ENCODE assay signal across 8 mouse cellular contexts in the genomic region with DNA sequence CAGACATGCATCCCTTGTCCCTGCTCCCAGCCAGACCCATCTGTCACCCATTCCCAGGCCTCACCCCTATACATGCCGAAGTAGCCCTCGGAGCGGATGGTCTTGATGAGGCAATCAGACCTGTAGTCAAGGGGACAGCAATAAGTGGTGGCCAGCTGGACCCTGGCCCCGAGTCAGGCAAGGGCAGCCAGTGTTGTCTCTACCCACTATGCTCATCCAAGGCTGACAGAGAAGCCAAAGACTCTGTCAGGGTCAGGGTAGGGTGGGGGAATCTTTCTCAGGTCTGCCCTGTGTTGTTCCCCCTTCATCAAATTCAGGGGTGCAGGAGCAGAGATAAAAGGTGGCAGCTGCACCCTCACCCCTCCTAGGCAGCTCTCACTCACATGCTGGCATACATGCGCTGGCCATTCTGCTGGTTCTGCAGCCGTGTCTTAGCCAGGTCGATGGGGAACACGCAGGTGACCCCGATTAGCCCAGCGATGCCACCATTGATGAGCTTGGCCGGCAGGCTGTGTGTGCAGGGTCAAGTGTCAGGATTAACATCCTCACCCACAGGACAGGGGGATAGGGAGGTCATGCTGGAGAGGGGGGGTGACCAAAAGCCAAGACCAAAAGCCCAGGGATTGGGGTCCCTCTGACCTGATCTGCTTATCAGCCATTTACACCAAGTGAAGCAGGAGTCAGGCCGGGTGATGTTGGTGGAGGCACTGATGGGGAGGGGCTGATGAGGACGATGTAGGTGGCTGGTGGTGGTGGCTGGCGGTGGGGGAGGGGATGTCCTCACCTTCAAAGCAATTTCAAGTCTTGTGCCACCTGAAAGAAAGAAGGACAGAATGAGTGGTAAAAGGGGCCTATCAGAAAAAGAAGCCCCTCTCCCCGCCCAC. TPM values are rescaled to one million over a fixed set of nuclear protein-coding genes. Genes with fewer than 3 reads are reported as not detected.
DNase-seq lines count a peak whose midpoint lies in the region; ATAC-seq and TF ChIP-seq lines count a peak whose summit lies in the region.

No protein-coding gene starts in this region.

- no peak for TF ChIP-seq EP300 in liver, embryonic 14.5 days (IDR thresholded peaks at IDR 0.05; ENCODE audit: low read depth)

- no peak for DNase-seq in heart, adult 18-20 months
- DNase-seq in G1E (ENCODE audit: low spot score) = no peak
- DNase-seq in liver, embryonic 14.5 days (ENCODE audit: low read depth in 3 of 3, low spot score in 3 of 3) = no peak
- no peak for DNase-seq in retina, postnatal 1 day
- DNase-seq in kidney, adult 8-10 months = no peak

- WGBS in heart, embryonic 11.5 days (ENCODE audit: insufficient replicate concordance) = 78% methylated on average over 15 of the region's 15 CpGs
- 76% methylated on average over 15 of the region's 15 CpGs for WGBS in forebrain, embryonic 13.5 days
- WGBS in liver, embryonic 14.5 days (ENCODE audit: insufficient replicate concordance) = 79% methylated on average over 15 of the region's 15 CpGs

- H3K4me2 ChIP-seq in heart, embryonic 11.5 days = peak overlapping the region; percentile 80
- H3K4me2 ChIP-seq in forebrain, embryonic 13.5 days = peak overlapping the region; percentile 94
- peak overlapping the region; percentile 86 for H3K4me2 ChIP-seq in liver, embryonic 14.5 days (ENCODE audit: low read depth)

- H3K27ac ChIP-seq in heart, embryonic 11.5 days (ENCODE audit: low read depth, low read length) = no peak overlapping the region
- H3K27ac ChIP-seq in forebrain, embryonic 13.5 days = peak overlapping the region; percentile 87
- no peak overlapping the region for H3K27ac ChIP-seq in liver, embryonic 14.5 days

- no peak for ATAC-seq in heart, embryonic 11.5 days (replicated peaks; ENCODE audit: insufficient number of reproducible peaks, low FRiP score, low TSS enrichment)
- ATAC-seq in G1E (ENCODE audit: extremely low read depth, insufficient number of reproducible peaks, low FRiP score, poor library complexity, severe bottlenecking) = no peak
- ATAC-seq in forebrain, embryonic 13.5 days = no peak
- ATAC-seq in liver, embryonic 14.5 days (ENCODE audit: insufficient read depth) = no peak
- ATAC-seq in monocyte, adult 5-6 weeks (replicated peaks; ENCODE audit: insufficient number of reproducible peaks, low FRiP score, low TSS enrichment, poor library complexity, severe bottlenecking) = no peak

- TF ChIP-seq CTCF in G1E (IDR thresholded peaks at IDR 0.05; ENCODE audit: low read depth, low read length) = no peak
- TF ChIP-seq CTCF in liver, embryonic 14.5 days (IDR thresholded peaks at IDR 0.05; ENCODE audit: low read depth) = no peak

- peak overlapping the region; percentile 65 for H3K9ac ChIP-seq in heart, embryonic 11.5 days (ENCODE audit: low read depth, low read length)
- peak overlapping the region; percentile 82 for H3K9ac ChIP-seq in forebrain, embryonic 13.5 days
- no peak overlapping the region for H3K9ac ChIP-seq in liver, embryonic 14.5 days (replicated peaks)

- 0 out of 2 replicates have a peak, but pooled peaks cover 8% of the 10 kb centered on the region for H3K36me3 ChIP-seq in heart, embryonic 11.5 days (ENCODE audit: control insufficient read depth, insufficient read depth, low read length)
- H3K36me3 ChIP-seq in G1E (replicated peaks) = peaks cover 77% of the 10 kb centered on the region
- peaks cover 45% of the 10 kb centered on the region for H3K36me3 ChIP-seq in forebrain, embryonic 13.5 days (ENCODE audit: poor library complexity, severe bottlenecking)
- H3K36me3 ChIP-seq in liver, embryonic 14.5 days (replicated peaks; ENCODE audit: control insufficient read depth, insufficient read depth, low read depth) = peaks cover 8% of the 10 kb centered on the region

- peak overlapping the region; percentile 46 for H3K4me3 ChIP-seq in heart, embryonic 11.5 days (ENCODE audit: low read depth, low read length)
- H3K4me3 ChIP-seq in G1E (ENCODE audit: low read depth, low read length) = peak overlapping the region; percentile 70; the same call in 1 of the 2 replicates
- H3K4me3 ChIP-seq in forebrain, embryonic 13.5 days = peak overlapping the region; percentile 61
- peak overlapping the region in 1 of 2 experiments; percentile 39; a peak in 1 of 4 replicates for H3K4me3 ChIP-seq in liver, embryonic 14.5 days (ENCODE audit: insufficient read depth in 1 of 2, low read depth in 2 of 2, low read length in 2 of 2)

- H3K4me1 ChIP-seq in heart, embryonic 11.5 days (ENCODE audit: control insufficient read depth, insufficient read depth, low read length) = peaks cover 37% of the 10 kb centered on the region
- H3K4me1 ChIP-seq in G1E (ENCODE audit: insufficient read depth, low read depth, low read length) = peaks cover 83% of the 10 kb centered on the region
- H3K4me1 ChIP-seq in forebrain, embryonic 13.5 days = peaks cover 68% of the 10 kb centered on the region
- peaks cover 8 to 24% of the 10 kb centered on the region in 2 experiments for H3K4me1 ChIP-seq in liver, embryonic 14.5 days (replicated peaks; ENCODE audit: control insufficient read depth in 2 of 2, insufficient read depth in 2 of 2, low read length in 1 of 2)

- H3K27me3 ChIP-seq in heart, embryonic 11.5 days (ENCODE audit: control insufficient read depth, insufficient read depth, low read length) = no peaks in the 10 kb centered on the region
- H3K27me3 ChIP-seq in G1E (ENCODE audit: insufficient read depth, low read length) = peaks cover under 1% of the 10 kb centered on the region; the same call in 1 of the 2 replicates
- no peaks in the 10 kb centered on the region for H3K27me3 ChIP-seq in forebrain, embryonic 13.5 days
- no peaks in the 10 kb centered on the region for H3K27me3 ChIP-seq in liver, embryonic 14.5 days (ENCODE audit: control insufficient read depth, insufficient read depth, low read length)

- H3K9me3 ChIP-seq in heart, embryonic 11.5 days (replicated peaks; ENCODE audit: control insufficient read depth, low read length) = no peaks in the 10 kb centered on the region
- no peaks in the 10 kb centered on the region for H3K9me3 ChIP-seq in G1E (replicated peaks)
- H3K9me3 ChIP-seq in forebrain, embryonic 13.5 days (replicated peaks) = no peaks in the 10 kb centered on the region
- no peaks in the 10 kb centered on the region for H3K9me3 ChIP-seq in liver, embryonic 14.5 days (ENCODE audit: control insufficient read depth, low read length)

RNA-seq across cellular contexts. Expression of a gene that starts 3.9 kb away (rescaled TPM):
- polyA plus RNA-seq in heart, embryonic 11.5 days (2014; fragmentation: Nextera tagmentation; extraction: Ambion mirVana) = 19.4 and 19.7 TPM in 2 replicates
- total RNA-seq in heart, adult 18-20 months (2021) = 10 to 100 TPM; 45.6 to 59.1 TPM
- total RNA-seq in G1E (2014; fragmentation: Nextera tagmentation) (16.3 and 20.8 TPM in 2 replicates), G1E (2017) (3.7 and 3.8 TPM in 2 replicates)
- polyA plus RNA-seq in G1E (2012) = 51.8 and 54.9 TPM in 2 replicates
- polyA plus RNA-seq in forebrain, embryonic 13.5 days (2015; fragmentation: Nextera tagmentation; extraction: Ambion mirVana) = 58.2 and 65.1 TPM in 2 replicates
- polyA plus RNA-seq in liver, embryonic 14.5 days (2012; rRNA removed) = 19.6 and 23.8 TPM in 2 replicates
- polyA plus RNA-seq in liver, embryonic 14.5 days (2014; fragmentation: Nextera tagmentation; extraction: Ambion mirVana) = 11.0 and 13.5 TPM in 2 replicates
- 6.2 to 14.8 TPM (median 7.4 TPM) in 3 replicates for total RNA-seq in monocyte, adult 5-6 weeks (2017)

RNA-seq across cellular contexts. Expression of a gene that starts 4.5 kb away (rescaled TPM):
- polyA plus RNA-seq in heart, embryonic 11.5 days (2014; fragmentation: Nextera tagmentation; extraction: Ambion mirVana) = 7.4 and 9.3 TPM in 2 replicates
- total RNA-seq in heart, adult 18-20 months (2021) = 1 to 10 TPM in 1 of 2 experiments, under 1 TPM in 1; 0.80 to 1.3 TPM
- total RNA-seq in G1E (2014; fragmentation: Nextera tagmentation) (not detected in 2 replicates), G1E (2017) (not detected in 2 replicates)
- not detected in 2 replicates for polyA plus RNA-seq in G1E (2012)
- 27.3 and 27.5 TPM in 2 replicates for polyA plus RNA-seq in forebrain, embryonic 13.5 days (2015; fragmentation: Nextera tagmentation; extraction: Ambion mirVana)
- polyA plus RNA-seq in liver, embryonic 14.5 days (2012; rRNA removed) = 0.09 TPM in 1 of 2 replicates, not detected in the other
- not detected in 2 replicates for polyA plus RNA-seq in liver, embryonic 14.5 days (2014; fragmentation: Nextera tagmentation; extraction: Ambion mirVana)
- total RNA-seq in monocyte, adult 5-6 weeks (2017) = not detected in 3 replicates

RNA-seq across cellular contexts. Expression of a gene that starts 10.1 kb away (rescaled TPM):
- polyA plus RNA-seq in heart, embryonic 11.5 days (2014; fragmentation: Nextera tagmentation; extraction: Ambion mirVana) = 9.5 and 9.6 TPM in 2 replicates
- total RNA-seq in heart, adult 18-20 months (2021) = under 1 TPM; 0.21 to 0.42 TPM
- total RNA-seq in G1E (2014; fragmentation: Nextera tagmentation) = 22.9 and 29.6 TPM in 2 replicates
- 8.8 and 8.9 TPM in 2 replicates for total RNA-seq in G1E (2017)
- 40.1 and 59.6 TPM in 2 replicates for polyA plus RNA-seq in G1E (2012)
- polyA plus RNA-seq in forebrain, embryonic 13.5 days (2015; fragmentation: Nextera tagmentation; extraction: Ambion mirVana) = 10.9 and 13.4 TPM in 2 replicates
- 15.5 and 18.7 TPM in 2 replicates for polyA plus RNA-seq in liver, embryonic 14.5 days (2012; rRNA removed)
- 6.1 and 9.4 TPM in 2 replicates for polyA plus RNA-seq in liver, embryonic 14.5 days (2014; fragmentation: Nextera tagmentation; extraction: Ambion mirVana)
- total RNA-seq in monocyte, adult 5-6 weeks (2017) = 4.5 to 5.9 TPM (median 4.8 TPM) in 3 replicates

RNA-seq across cellular contexts. Expression of a gene that starts 13.4 kb away (rescaled TPM):
- polyA plus RNA-seq in heart, embryonic 11.5 days (2014; fragmentation: Nextera tagmentation; extraction: Ambion mirVana) = 873 and 1,016 TPM in 2 replicates
- total RNA-seq in heart, adult 18-20 months (2021) = 1,000 to 10,000 TPM in 1 of 2 experiments, 100 to 1,000 TPM in 1; 998 to 1,000 TPM
- total RNA-seq in G1E (2014; fragmentation: Nextera tagmentation) (939 and 1,045 TPM in 2 replicates), G1E (2017) (1,867 and 2,370 TPM in 2 replicates)
- 5,272 and 6,746 TPM in 2 replicates for polyA plus RNA-seq in G1E (2012)
- polyA plus RNA-seq in forebrain, embryonic 13.5 days (2015; fragmentation: Nextera tagmentation; extraction: Ambion mirVana) = 939 and 1,119 TPM in 2 replicates
- 328 and 661 TPM in 2 replicates for polyA plus RNA-seq in liver, embryonic 14.5 days (2012; rRNA removed)
- 942 and 950 TPM in 2 replicates for polyA plus RNA-seq in liver, embryonic 14.5 days (2014; fragmentation: Nextera tagmentation; extraction: Ambion mirVana)
- 2,770 to 3,796 TPM (median 2,928 TPM) in 3 replicates for total RNA-seq in monocyte, adult 5-6 weeks (2017)

RNA-seq across cellular contexts. Expression of a gene that starts 19.8 kb away (rescaled TPM):
- polyA plus RNA-seq in heart, embryonic 11.5 days (2014; fragmentation: Nextera tagmentation; extraction: Ambion mirVana) = 29.3 and 32.2 TPM in 2 replicates
- total RNA-seq in heart, adult 18-20 months (2021) = 10 to 100 TPM; 11.3 to 12.4 TPM
- 22.6 and 30.8 TPM in 2 replicates for total RNA-seq in G1E (2014; fragmentation: Nextera tagmentation)
- 23.8 and 23.9 TPM in 2 replicates for total RNA-seq in G1E (2017)
- 15.4 and 16.5 TPM in 2 replicates for polyA plus RNA-seq in G1E (2012)
- 53.2 and 55.6 TPM in 2 replicates for polyA plus RNA-seq in forebrain, embryonic 13.5 days (2015; fragmentation: Nextera tagmentation; extraction: Ambion mirVana)
- 13.8 and 16.9 TPM in 2 replicates for polyA plus RNA-seq in liver, embryonic 14.5 days (2012; rRNA removed)
- 8.7 and 10.3 TPM in 2 replicates for polyA plus RNA-seq in liver, embryonic 14.5 days (2014; fragmentation: Nextera tagmentation; extraction: Ambion mirVana)
- 11.4 to 15.3 TPM (median 14.6 TPM) in 3 replicates for total RNA-seq in monocyte, adult 5-6 weeks (2017)
